Mouse (Mus musculus) gastrocnemius, adult 8-10 months (tissue): ENCODE data around the gene Hfe. TPM values are rescaled to one million over a fixed set of nuclear protein-coding genes. Genes with fewer than 3 reads are reported as not detected.
"Not testable (repeated sequence)": the region's sequence is repeated elsewhere in the genome, so short reads cannot be mapped to it uniquely, and the experiment has no call there.

Experiments used
- DNase-seq, 2 experiments: peaks; one replicate each; pipeline ENCODE4 v3.0.0; 2022; ENCODE audit warnings: low spot score in 2 of 2
- microRNA-seq: library from miRNA; unstranded; fragments of <30 nt; microRNA quantifications from one replicate; pipeline ENCODE4 v1.2.0, GENCODE M21; 2022
- total RNA-seq, 4 experiments: library from RNA; stranded (reverse); gene quantifications; 2 replicates each; pipeline ENCODE4 v1.2.4; 2022

Hfe gene
- total RNA-seq, 4 experiments from 2014 or later = 23.6 to 29.2 (median 27.1) TPM

DNA sequence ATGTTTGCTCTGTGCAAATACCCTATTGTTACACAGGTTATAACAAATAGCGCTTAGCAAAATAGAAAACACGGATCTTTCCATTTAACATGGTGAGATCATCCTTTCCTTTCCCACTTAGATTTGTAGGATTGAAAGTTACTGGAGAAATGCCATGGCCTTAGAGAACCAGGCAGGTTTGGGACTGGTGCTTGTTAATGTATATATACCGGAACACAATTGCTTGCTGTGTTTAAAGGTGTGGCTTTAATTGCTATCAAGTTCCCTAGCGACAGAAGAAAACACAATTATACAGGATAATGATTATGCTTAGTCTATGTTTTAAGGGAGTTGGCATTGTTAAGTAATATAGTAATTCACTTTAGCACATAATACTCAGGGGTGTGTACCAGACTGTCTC lies 23.5 kb downstream of the Hfe start:
- no peak for DNase-seq

DNA sequence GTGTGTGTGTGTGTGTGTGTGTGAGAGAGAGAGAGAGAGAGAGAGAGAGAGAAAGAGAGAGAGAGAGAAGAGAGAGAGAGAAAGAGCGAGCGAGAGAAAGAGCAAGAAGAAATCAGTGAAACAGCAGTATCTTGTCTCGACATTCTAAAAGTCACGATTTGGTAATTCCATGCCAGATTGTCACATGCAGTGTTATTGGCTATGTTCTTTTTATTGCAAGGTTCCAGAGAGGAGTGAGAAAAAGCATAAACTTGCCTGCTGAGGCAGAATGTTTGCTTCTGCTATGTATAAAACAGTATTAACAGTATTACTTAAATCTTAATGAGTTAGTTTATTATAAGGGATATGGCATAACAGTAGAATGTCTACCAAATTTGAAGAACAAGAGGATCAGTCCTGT lies 24.7 kb downstream of the Hfe start:
- DNase-seq = no peak

DNA sequence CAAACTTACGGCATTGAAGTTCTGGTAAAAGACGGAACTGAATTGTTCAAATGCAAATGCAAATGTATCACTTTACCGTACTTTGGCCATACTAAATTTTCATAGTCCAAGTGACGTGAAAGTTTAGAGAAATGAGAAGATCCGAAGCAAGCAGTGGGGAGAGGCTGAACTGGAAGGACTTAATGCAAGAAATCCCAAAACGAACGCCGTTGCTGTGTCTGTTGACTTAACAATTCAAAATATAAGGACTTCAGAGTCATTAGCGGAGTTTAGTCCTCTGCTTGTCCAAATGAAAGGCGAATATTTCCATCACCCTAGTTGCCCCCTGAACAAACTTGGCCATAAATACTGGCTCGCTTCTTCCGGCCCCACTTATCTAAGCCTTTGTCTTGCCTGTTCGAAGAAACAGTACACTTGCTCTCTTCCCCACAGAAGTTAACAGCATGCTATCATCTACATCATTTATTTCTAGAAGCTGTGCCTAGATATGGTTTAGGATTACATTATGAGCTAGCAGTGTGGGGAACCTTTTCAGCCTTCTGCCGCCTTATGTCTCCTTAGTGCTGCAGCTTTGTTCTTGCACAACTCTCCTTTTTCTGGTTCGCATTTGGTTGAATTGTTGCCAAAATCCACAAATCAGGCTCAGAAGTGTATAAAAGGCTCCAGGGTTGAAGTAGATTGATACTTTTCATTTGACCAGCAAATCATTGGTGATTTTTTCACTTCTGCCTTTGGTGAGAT lies 25.4 kb downstream of the Hfe start:
- DNase-seq = no peak

DNA sequence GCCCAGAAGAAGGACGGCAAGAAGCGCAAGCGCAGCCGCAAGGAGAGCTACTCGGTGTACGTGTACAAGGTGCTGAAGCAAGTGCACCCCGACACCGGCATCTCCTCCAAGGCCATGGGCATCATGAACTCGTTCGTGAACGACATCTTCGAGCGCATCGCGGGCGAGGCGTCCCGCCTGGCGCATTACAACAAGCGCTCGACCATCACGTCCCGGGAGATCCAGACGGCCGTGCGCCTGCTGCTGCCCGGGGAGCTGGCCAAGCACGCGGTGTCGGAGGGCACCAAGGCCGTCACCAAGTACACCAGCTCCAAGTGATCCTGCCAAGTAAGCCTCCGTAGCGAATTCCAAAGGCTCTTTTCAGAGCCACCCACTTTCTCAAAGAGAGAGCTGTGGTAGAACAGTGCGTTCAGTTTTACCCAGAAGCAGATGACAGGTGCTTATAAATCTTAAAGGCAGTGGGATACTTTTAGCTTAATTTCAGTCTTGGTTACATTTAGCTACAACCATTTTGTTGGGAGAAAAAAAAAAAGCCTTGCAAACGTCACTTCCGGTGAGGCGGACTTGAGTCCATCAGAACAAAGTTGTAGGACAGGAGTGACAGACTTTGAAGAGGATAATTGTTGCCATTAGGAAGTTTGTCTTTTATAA lies 26.2 kb downstream of the Hfe start:
- DNase-seq = not testable (repeated sequence)

DNA sequence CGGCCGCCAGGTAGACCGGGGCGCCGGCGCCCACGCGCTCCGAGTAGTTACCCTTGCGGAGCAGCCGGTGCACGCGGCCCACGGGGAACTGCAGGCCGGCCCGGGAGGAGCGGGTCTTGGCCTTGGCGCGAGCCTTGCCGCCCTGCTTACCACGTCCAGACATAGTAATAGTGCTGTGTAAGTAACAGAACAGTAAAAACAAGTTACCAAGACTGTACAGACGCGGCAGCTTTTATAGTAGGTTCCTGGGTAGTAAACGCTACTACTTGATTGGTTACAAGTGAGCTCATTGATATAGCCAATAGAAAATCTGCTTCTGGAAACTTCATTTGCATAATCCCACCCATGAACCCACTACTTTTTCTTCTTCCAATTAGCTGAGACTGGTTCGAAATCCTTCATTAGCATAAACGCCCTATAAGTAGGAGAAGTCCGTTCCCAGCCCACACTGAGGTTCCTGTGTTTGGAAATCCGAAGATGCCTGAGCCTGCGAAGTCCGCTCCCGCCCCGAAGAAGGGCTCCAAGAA lies 26.8 kb downstream of the Hfe start, which contains the start of the genes Hist1h2ac and Hist1h2bc:
Gene Hist1h2ac (minus strand): TSS at position 194 of the 527 bp plus-strand sequence.
Gene Hist1h2bc (plus strand): TSS at position 445 of the 527 bp plus-strand sequence.
- DNase-seq = peak; percentile 49

DNA sequence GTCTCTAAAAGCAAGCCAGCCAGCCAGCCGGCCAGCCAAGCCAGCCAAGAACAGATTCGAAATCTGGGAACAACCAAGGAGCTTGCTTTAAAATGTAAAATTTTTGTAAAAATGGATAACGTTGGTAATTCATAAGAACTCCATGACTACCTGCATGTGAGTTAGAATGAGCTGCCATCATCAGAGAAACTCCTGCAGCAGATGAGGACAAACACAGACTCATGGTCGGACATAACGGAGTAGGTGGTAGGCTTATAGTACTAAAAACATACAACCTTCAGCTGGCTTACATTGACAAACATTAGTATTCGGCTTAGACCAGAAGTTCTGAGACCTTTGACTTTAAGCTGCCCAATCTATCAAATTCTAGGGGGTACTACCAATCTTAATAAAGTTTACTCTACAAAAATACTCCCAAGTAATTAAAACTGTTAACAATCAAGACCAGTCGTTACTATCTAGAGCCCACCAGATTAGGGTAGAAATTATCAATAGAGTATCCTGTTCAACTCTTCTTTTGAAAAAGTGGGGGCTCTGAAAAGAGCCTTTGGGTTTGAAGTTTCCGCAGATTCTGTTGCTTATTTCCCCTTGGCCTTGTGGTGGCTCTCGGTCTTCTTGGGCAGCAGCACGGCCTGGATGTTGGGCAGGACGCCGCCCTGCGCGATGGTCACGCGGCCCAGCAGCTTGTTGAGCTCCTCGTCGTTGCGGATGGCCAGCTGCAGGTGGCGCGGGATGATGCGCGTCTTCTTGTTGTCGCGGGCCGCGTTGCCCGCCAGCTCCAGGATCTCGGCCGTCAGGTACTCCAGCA lies 27.5 kb downstream of the Hfe start:
- not testable (repeated sequence) for DNase-seq

DNA sequence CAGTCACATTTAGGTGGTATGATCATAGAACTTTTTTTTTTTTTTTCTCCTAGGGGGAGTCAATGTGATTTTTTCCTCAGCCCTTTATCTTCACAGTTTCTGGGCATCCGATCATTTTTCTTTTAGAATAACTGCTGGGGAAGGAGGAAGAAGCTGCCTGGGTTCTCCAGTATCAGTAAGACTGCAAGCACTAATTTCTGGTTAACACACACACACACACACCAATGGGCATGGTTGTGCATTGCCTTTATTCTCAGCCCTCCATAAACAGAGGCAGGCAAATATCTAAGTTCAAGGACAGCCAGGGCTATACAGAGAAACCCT lies 28.1 kb downstream of the Hfe start:
- no peak for DNase-seq

DNA sequence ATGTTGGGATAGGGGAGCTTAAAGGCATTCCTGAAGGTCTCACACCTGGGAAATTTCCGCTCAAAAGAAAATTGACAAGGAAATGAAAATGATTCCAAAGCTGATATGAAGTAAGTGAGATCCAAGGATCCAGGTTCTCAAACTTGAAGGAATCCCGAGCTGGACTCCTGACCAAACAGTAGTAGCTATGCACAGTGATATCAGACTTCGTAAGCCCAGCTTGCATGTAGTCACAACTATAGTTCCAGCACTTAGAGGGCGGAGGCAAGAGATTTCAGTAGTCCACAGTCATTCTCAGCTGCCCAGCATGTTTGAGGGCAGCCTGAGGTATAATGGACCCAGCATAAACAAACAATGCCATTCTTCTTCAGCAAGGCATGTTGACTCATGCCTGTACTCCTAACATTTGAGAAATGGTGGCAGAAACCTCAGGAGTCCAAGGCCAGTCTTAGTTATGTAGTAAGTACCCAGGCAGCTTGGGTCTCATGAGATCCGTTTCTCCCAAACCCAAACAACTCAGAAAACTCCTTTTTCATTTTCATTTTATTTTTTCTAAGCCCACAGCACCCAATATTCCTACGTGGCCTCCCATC lies 28.6 kb downstream of the Hfe start:
- no peak for DNase-seq

DNA sequence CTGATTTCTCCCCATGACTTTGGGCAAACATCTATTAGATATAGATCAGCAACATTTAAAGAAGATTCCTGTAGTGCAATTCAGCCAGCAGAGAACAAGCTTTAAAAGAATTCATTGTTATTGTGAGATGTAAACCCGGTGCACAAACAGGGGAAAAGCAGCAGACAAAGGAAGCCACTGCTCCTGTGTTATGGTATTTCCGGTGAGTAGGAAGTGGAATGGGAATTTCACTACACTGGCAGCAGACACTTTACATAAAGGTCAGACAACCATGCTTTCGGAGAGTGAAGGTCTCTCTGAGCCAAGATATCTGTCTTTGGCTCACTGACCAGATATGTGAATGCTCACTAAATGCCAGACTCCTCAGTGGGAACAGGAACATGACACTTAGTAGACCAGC lies 48.1 kb downstream of the Hfe start:
- DNase-seq = no peak

DNA sequence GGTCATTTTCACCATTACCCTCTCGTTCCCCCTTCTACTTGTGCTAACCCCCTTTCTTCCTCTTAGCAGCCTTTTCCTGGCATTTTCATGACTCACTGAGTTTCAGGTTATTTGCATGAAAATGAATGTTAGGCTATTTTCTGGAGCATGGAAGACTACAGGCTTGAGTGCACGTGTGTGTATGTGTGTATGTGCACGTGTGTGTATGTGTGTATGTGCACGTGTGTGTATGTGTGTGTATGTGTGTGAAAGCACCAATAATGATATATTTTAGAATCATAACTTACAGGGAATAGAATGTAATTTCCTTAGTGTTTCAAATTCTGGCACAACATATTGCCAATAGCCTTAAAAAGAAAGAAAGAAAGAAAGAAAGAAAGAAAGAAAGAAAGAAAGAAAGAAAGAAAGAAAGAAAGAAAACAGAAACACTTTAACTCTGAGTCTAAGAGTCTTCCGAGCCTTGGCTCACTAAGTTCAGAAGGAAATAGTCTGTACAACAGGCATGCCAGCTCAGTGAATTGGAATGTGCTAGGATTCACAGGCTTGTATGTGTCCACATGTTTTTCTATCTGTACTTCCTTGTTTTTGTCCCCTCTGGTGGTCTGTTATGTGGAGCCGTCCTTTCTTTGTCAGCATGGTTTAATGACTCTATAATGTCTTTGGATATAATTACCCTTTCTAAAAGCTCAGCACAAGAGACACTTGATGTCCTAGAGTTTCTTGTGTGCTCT lies 50.9 kb downstream of the Hfe start:
- DNase-seq = no peak

Small RNAs within 50 kb of the gene (microRNA-seq; reads per million reads assigned to microRNA genes)
- not detected for gene Gm44314
- not detected for gene Gm44350
- not detected for gene Gm44484

Other genes with a start within 250 kb of the Hfe start
- not detected for gene Btn1a1, start 245.0 kb downstream of the Hfe start, total RNA-seq
- gene Btn2a2, start 222.0 kb downstream of the Hfe start, total RNA-seq = not detected
- 100 to 1,000 TPM; 131 to 174 (median 160) TPM for gene Hist1h4h, start 179.8 kb downstream of the Hfe start, total RNA-seq
- 1 to 10 TPM in 1 of 4 experiments, not detected in 3; 1.5 TPM for gene Hist1h2af, start 176.9 kb downstream of the Hfe start, total RNA-seq
- gene Hist1h3g, start 175.4 kb downstream of the Hfe start, total RNA-seq = 1 to 10 TPM in 1 of 4 experiments, under 1 TPM in 1, not detected in 2; 0.75 to 2.2 TPM
- 1 to 10 TPM in 2 of 4 experiments, under 1 TPM in 2; 0.82 to 1.6 (median 1.2) TPM for gene Hist1h2bh, start 167.5 kb downstream of the Hfe start, total RNA-seq
- 1 to 10 TPM; 3.1 to 5.0 (median 4.4) TPM for gene Hist1h3f, start 166.8 kb downstream of the Hfe start, total RNA-seq
- 10 to 100 TPM; 14.0 to 20.7 (median 16.1) TPM for gene Hist1h4f, start 159.2 kb downstream of the Hfe start, total RNA-seq
- gene Hist1h1d, start 157.6 kb downstream of the Hfe start, total RNA-seq = 1 to 10 TPM in 3 of 4 experiments, under 1 TPM in 1; 0.87 to 1.3 (median 1.3) TPM
- gene Hist1h3e, start 148.5 kb downstream of the Hfe start, total RNA-seq = 10 to 100 TPM; 14.8 to 21.5 (median 18.9) TPM
- 1 to 10 TPM in 2 of 4 experiments, under 1 TPM in 2; 0.54 to 1.1 (median 0.88) TPM for gene Hist1h2ae, start 139.6 kb downstream of the Hfe start, total RNA-seq
- gene Hist1h2bg, start 139.5 kb downstream of the Hfe start, total RNA-seq = 1 to 10 TPM; 5.2 to 8.5 (median 7.2) TPM
- 1 to 10 TPM; 2.0 to 6.7 (median 5.1) TPM for gene Hist1h2bf, start 136.7 kb downstream of the Hfe start, total RNA-seq
- gene Hist1h2ad, start 136.5 kb downstream of the Hfe start, total RNA-seq = 1 to 10 TPM in 1 of 4 experiments, not detected in 3; 2.2 TPM
- 1 to 10 TPM; 2.5 to 4.0 (median 3.2) TPM for gene Hist1h3d, start 135.1 kb downstream of the Hfe start, total RNA-seq
- gene Hist1h4d, start 129.3 kb downstream of the Hfe start, total RNA-seq = 10 to 100 TPM; 37.8 to 57.9 (median 48.1) TPM
- 10 to 100 TPM; 12.0 to 16.1 (median 12.9) TPM for gene Hist1h2be, start 89.7 kb downstream of the Hfe start, total RNA-seq
- gene Hist1h1e, start 88.3 kb downstream of the Hfe start, total RNA-seq = 10 to 100 TPM; 32.8 to 56.3 (median 49.3) TPM
- 1 to 10 TPM in 1 of 4 experiments, under 1 TPM in 3; 0.65 to 1.1 (median 0.86) TPM for gene Hist1h2ac, start 26.9 kb downstream of the Hfe start, total RNA-seq
- 10 to 100 TPM; 59.5 to 67.1 (median 62.0) TPM for gene Hist1h2bc, start 26.7 kb downstream of the Hfe start, total RNA-seq
- not detected for gene Hist1h1t, start 15.0 kb downstream of the Hfe start, total RNA-seq
- 10 to 100 TPM; 66.4 to 87.5 (median 79.3) TPM for gene Hist1h4c, start 12.4 kb downstream of the Hfe start, total RNA-seq
- 100 to 1,000 TPM; 196 to 246 (median 227) TPM for gene Hist1h1c, start 28.0 kb upstream of the Hfe start, total RNA-seq
- gene Hist1h3c, start 34.7 kb upstream of the Hfe start, total RNA-seq = not detected
- gene Hist1h2bb, start 35.9 kb upstream of the Hfe start, total RNA-seq = 1 to 10 TPM; 1.1 to 1.6 (median 1.4) TPM
- gene Hist1h2ab, start 40.3 kb upstream of the Hfe start, total RNA-seq = 1 to 10 TPM in 2 of 4 experiments, under 1 TPM in 1, not detected in 1; 0.97 to 4.9 (median 3.5) TPM
- 1 to 10 TPM in 2 of 4 experiments, not detected in 2; 2.7 to 2.8 TPM for gene Hist1h3b, start 41.4 kb upstream of the Hfe start, total RNA-seq
- gene Hist1h4b, start 46.2 kb upstream of the Hfe start, total RNA-seq = 1 to 10 TPM in 2 of 4 experiments, under 1 TPM in 1, not detected in 1; 0.82 to 2.9 (median 1.8) TPM
- gene Hist1h4a, start 50.4 kb upstream of the Hfe start, total RNA-seq = 1 to 10 TPM in 3 of 4 experiments, under 1 TPM in 1; 0.82 to 3.3 (median 1.8) TPM
- 1 to 10 TPM; 3.7 to 6.9 (median 4.3) TPM for gene Hist1h3a, start 51.5 kb upstream of the Hfe start, total RNA-seq
- 1 to 10 TPM in 1 of 4 experiments, under 1 TPM in 3; 0.46 to 1.1 (median 0.78) TPM for gene Hist1h1a, start 52.8 kb upstream of the Hfe start, total RNA-seq
- not detected for gene Trim38, start 59.1 kb upstream of the Hfe start, total RNA-seq
- not detected for gene Slc17a2, start 96.1 kb upstream of the Hfe start, total RNA-seq
- gene Slc17a3, start 128.6 kb upstream of the Hfe start, total RNA-seq = not detected
- gene Slc17a1, start 156.9 kb upstream of the Hfe start, total RNA-seq = not detected
- gene Slc17a4, start 204.2 kb upstream of the Hfe start, total RNA-seq = not detected
- not detected for gene Hist1h2ba, start 223.3 kb upstream of the Hfe start, total RNA-seq
- not detected for gene Hist1h2aa, start 223.6 kb upstream of the Hfe start, total RNA-seq